Mouse (Mus musculus) urinary bladder, postnatal 36 days (tissue): ENCODE results near the gene Pitpnm1.

ENCODE experiments used
- DNase-seq, 2 experiments: peaks; one replicate each; pipeline ENCODE4 v3.0.0; 2022; ENCODE audit warnings: low spot score in 2 of 2, mixed read lengths in 1 of 2

Pitpnm1 gene

DNA sequence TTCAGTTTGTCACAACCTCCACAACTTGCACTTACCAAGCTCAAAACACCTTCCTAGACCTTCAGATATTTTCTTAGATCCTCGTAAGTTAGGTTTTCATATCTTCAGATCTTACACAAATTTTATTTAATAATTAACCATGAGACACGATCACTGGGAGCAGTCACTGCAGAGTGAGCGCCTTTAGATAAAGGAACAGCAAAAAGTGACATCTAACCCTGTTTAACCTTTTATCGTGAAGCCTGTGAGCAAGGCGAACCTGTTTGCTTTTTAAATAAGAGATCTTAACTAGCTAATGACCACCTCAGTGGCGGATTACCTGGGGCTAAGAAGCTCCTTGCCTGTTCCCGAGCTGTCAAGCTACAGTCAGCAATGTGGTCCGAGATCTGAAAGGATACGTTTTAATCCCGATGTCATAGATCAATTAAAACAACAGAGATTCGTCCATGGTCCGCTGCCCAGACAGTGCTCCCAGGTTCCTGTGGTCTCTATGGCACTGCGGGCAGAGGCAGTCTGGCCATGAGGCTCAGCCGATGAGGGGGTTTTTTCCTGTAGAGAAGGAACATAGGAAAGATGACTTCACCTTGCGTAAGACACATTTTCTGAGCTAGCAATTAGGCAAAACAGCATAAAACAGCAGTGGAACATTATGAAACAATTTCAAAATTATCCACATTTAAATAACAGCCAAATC lies 30.9 kb upstream of the Pitpnm1 start:
- no peak for DNase-seq

GRCm38 (mm10) chr19:4070311-4070710 lies 29.5 kb upstream of the Pitpnm1 start:
- DNase-seq: no peak

GRCm38 (mm10) chr19:4070756-4071155 lies 29.0 kb upstream of the Pitpnm1 start:
- no peak for DNase-seq

- no peak for DNase-seq
Observed at GRCm38 (mm10) chr19:4071406-4071805, 28.4 kb upstream of the Pitpnm1 start.

DNA sequence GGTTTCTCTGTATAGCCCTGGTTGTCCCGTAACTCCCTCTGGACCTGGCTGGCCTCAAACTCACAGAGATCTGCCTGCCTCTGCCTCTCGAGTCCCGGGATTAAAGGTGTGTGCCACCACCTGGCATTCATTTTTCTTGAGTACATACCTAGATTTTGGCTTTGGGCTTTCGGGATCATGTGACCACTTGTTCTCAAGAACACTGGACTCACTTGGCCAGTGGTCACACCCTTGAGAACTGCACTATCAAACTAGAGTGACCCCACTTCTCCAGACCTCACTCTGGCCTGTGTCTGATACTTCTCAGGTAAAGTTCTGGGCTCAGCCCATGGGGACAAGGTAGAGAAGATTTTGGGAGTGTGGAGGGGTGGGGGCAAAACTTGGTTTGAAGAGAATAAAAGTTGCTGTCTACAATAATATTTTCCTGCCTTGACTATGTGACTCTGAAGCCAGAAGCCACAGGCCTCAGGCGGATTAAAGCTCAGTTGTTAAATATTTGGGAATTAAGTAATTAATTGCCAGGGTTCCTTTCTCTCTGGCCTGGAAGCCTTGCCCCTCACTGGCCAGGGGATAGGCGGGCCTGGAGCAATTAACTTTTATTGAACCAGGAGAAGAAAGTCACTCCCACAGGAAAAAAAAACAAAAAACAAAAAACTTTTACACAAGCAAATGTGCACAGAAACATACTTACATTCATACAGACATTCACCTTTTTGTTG lies 26.9 kb upstream of the Pitpnm1 start:
- DNase-seq: no peak

- DNase-seq: no peak
Observed at GRCm38 (mm10) chr19:4075531-4075930, 24.3 kb upstream of the Pitpnm1 start.

DNA sequence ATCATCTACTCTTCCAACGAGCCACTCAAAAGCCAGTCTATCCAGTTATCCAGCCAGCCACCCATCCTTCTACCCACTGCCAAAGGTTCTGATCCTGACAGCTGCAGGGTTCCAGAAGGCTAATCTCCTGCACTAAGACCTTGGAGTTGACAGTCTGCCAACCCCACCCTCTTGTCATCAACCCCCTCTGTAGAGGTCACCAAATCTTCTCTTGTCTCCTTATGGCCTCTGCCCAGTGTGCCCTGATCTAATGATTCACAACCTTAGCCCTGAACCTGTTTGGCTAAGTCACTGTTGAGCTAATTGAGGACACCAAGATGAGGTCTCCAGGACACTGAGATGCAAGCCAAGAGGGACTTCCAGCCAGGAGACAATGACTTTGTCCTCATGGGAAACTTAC lies 20.2 kb upstream of the Pitpnm1 start:
- no peak for DNase-seq

- DNase-seq: no peak
Observed at GRCm38 (mm10) chr19:4080511-4081009, 19.2 kb upstream of the Pitpnm1 start.

- no peak for DNase-seq
Observed at GRCm38 (mm10) chr19:4081394-4081793, 18.4 kb upstream of the Pitpnm1 start, which contains the start of gene Cabp2. TSS of gene Cabp2 (plus strand) at chr19:4081578.

DNA sequence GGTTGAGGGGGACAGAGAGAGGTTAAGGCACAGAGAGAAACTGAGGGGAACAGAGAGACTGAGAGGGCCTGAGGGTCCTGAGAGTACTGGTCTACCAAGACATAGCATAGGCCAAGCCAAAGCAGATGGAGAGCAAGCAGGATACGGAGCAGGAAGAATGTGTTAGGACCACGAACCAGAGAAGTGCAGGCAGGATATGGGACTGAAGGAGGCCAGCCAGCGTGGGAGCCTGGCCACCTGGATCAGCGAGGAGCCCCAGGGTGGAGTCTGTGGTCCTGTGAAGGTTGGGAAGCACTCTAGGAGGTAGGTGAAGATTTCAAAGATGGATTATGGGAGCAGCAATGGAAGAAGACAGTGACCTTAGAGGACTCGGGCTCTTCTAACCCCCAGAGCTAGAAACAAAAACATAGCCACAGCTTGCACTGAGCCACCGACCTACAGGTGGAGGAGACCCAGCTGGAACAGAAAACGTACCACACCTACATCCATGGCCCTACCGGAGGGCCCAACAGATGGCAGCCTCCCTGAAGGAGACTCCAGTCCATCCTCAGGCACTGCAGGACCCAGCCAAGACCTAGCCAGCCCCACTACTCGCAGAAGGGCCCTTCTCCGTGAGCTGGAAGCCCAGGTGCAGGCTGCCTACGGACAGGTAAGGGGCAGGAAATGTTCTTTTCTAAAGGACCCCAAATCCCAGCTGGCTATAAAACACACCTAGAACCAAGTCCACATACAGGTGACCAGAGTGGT lies 17.4 kb upstream of the Pitpnm1 start:
- no peak for DNase-seq

DNA sequence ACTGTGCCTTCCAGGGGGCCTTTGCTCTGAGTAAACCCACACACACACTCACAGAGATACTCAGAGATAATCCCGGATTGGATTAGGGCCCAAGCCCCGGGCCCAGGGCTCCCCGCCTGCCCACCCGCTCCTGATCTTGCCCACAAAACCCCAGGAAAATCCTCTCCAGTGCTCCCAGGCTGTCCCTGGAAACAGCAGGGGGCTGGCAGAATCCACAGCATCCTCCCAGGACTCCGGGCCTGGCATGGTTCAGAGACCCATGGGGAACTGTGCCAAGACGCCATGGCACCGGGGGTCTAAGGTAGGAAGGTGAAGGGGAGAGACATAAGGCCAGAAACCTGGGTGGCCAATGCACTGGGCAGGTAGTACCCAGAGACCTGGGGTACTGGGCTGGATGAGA lies 16.5 kb upstream of the Pitpnm1 start:
- no peak for DNase-seq

DNA sequence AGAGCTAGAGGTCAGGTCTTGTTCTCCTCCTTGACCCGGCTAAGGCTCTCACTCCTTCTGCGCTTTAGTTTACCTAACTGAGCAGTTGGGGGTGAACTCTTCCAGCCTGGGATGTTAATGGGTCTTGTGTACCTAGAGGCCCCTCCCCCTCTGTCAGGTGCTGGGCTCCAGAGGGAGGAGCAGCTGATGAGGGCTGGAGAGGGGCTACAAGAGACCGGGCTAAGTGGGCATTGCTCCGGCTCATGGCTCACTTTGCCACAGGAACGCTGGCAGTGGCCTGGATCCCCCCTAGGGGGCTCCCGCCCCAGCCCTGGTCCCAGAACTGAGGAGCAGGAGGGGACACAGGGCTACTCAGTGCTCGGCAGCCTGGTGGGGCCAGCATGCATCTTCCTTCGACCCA lies 16.0 kb upstream of the Pitpnm1 start:
- DNase-seq: no peak

GRCm38 (mm10) chr19:4084984-4085383 lies 14.8 kb upstream of the Pitpnm1 start:
- DNase-seq: no peak

GRCm38 (mm10) chr19:4086156-4086555 lies 13.6 kb upstream of the Pitpnm1 start:
- DNase-seq: no peak

DNA sequence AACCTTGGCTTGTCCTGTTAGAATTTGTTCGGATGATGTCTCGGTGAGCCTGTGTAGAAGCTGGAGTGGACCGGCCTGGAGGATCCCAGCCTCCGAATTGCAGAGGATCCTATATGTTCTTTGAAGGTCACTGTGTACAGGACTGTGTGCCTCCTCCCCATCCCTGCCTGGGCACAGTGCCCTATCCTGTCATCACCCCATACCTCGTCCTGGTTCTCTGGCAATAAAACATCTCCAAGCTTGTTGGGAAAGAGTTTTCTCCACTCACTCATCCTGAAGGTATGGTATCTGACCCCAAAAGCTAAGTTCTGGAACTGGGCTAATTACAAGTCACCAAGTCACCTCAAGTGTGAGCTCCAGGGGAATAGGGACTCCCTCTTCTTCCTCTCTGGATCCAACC lies 12.7 kb upstream of the Pitpnm1 start:
- no peak for DNase-seq

DNA sequence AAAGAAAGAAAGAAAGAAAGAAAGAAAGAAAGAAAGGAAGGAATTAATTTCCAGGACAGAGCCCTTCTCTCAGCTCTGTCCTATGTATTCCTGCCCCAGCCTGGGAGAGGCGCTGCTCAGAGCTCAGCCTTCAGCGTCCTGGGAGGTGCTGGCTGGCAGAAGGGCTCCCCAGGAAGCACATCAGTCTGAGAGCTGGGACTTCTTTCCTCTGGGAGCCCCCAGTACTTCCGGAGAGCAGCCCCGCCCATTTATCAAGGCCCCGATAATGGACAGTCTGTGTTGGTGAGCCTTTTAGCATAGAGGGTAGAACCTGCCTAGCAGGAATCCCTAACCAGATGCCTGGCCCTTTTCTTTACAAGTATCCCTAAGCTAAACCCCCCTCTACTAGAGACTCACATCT lies 11.7 kb upstream of the Pitpnm1 start:
- no peak for DNase-seq

- DNase-seq: no peak
Observed at GRCm38 (mm10) chr19:4089128-4089527, 10.7 kb upstream of the Pitpnm1 start.

GRCm38 (mm10) chr19:4090446-4090845 lies 9.4 kb upstream of the Pitpnm1 start:
- DNase-seq: no peak

DNA sequence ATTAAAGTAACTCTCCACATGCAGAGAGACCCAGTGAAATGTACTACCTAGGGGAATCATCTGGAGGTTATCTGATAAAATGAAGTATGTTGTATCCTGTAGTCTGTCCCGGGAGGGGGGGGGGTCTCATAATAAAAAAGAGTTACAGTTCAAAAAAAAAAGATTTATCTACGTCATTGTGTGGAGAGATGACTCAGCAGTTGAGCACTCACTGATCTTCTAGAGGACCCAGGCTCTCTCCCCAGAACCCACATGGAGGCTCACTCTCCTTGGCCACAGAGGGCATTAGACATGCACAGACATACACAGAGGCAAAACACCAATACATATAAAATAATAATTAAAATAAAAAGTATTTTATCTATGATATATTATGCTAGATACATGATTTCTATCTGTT lies 8.4 kb upstream of the Pitpnm1 start:
- DNase-seq: no peak

GRCm38 (mm10) chr19:4092750-4093149 lies 7.0 kb upstream of the Pitpnm1 start:
- no peak for DNase-seq

DNA sequence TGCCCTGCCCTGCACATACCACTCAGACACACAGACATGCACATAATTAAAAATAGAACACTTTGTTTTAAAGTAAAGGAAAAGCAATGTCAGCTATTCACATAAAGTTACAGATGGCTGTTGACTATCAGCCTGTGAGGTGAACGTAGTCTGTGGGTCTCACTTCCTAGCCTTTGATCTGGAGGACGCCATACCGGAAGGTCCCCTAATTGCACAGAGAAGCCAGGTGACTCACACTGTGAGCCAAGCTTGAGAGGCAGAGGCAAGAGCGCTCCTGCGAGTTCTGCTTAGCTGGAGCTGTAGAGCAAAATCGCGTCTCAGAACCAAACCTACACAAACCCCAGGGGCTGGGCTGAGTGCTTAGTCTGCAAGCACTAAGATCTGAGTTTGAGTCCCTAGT lies 6.0 kb upstream of the Pitpnm1 start:
- DNase-seq: no peak

DNA sequence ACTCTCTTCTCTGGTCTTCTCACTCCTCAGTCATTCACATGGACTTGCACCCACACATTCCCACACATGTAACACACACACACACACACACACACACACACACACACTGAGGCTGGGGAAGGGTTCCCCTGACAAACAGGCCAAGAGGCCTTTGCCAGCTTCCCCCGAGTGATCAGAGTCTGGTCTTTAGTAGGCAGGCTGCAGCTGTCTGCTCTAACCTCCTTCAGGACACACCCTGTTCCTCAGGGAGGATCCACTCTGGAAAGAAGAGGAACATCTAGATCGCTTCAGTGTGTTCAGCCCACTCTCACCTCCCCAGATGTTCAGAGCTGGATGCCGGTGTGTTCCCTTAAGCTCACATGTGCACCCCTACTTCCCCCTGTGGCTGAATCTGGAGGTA lies 5.5 kb upstream of the Pitpnm1 start:
- no peak for DNase-seq
